Mouse (Mus musculus) heart, embryonic 16.5 days (tissue): ENCODE results near the gene Stk39. TPM values are rescaled to one million over a fixed set of nuclear protein-coding genes. Genes with fewer than 3 reads are reported as not detected.
A peak's percentile ranks its signal among the peaks of the same experiment; 100 is the strongest.

Experiments
- ATAC-seq: fragments of 200-750 bp; cut with Nextera tagmentation; replicated peaks from 2 replicates; pipeline ENCODE4 v1.8.0; 2017; ENCODE audit warnings: moderate number of reproducible peaks; ENCODE audit not compliant: insufficient read depth, low FRiP score; ENCODE audit errors: extremely low read depth
- H3K27ac ChIP-seq: fragments of 300-500 bp; sonication (generic); 2 replicates; pipeline ENCODE4 v1.5.1; 2014; ENCODE audit warnings: mild to moderate bottlenecking, low read length, control low read depth, moderate library complexity
- H3K27me3 ChIP-seq: fragments of 300-500 bp; sonication (generic); 2 replicates; pipeline ENCODE4 v1.6.1; 2014; ENCODE audit warnings: low read length, mixed read lengths; ENCODE audit not compliant: control insufficient read depth, insufficient read depth
- H3K36me3 ChIP-seq: fragments of 300-500 bp; sonication (generic); 2 replicates; pipeline ENCODE4 v1.6.1; 2014; ENCODE audit not compliant: control insufficient read depth, insufficient read depth
- H3K4me1 ChIP-seq: fragments of 300-500 bp; sonication (generic); 2 replicates; pipeline ENCODE4 v1.6.1; 2014; ENCODE audit warnings: low read length, mixed read lengths; ENCODE audit not compliant: control insufficient read depth, insufficient read depth
- H3K4me2 ChIP-seq: fragments of 300-500 bp; sonication (generic); 2 replicates; pipeline ENCODE4 v1.6.1; 2014; ENCODE audit warnings: low read depth, mild to moderate bottlenecking, control low read depth, low read length
- H3K4me3 ChIP-seq: fragments of 300-500 bp; sonication (generic); 2 replicates; pipeline ENCODE4 v1.5.1; 2014; ENCODE audit warnings: mild to moderate bottlenecking, control low read depth, low read length
- H3K9ac ChIP-seq: fragments of 300-500 bp; sonication (generic); 2 replicates; pipeline ENCODE4 v1.6.1; 2014; ENCODE audit warnings: low read length, control low read depth
- H3K9me3 ChIP-seq: fragments of 300-500 bp; sonication (generic); replicated peaks from 2 replicates; pipeline ENCODE4 v1.6.1; 2016; ENCODE audit warnings: low read length; ENCODE audit not compliant: control insufficient read depth
- WGBS: fragments of 180-500 bp; shearing (Covaris S2); extraction: QIAGEN DNeasy Blood & Tissue Kit; methylation state at CpG from one replicate; pipeline ENCODE4 v1.1.7; 2014; 5-methylcytosine and 5-hydroxymethylcytosine counted together
- polyA plus RNA-seq: library from polyadenylated mRNA; unstranded; fragments of >200 nt; fragmentation: Nextera tagmentation; extraction: Ambion mirVana; gene quantifications from 2 replicates; pipeline ENCODE4 v1.2.1, GENCODE M21; 2015

Gene Stk39
- polyA plus RNA-seq, 1 experiment from 2014 or later: 61.8 TPM

GRCm38 (mm10) chr2:68364181-68364900 is 107.7 kb downstream of the Stk39 start:
- no peaks in the 10 kb centered on the region for H3K9me3 ChIP-seq
- peaks cover 42% of the 10 kb centered on the region for H3K4me1 ChIP-seq
- peaks cover 6% of the 10 kb centered on the region for H3K36me3 ChIP-seq
- no peaks in the 10 kb centered on the region for H3K27me3 ChIP-seq
- H3K9ac ChIP-seq: no peak overlapping the region
- H3K4me2 ChIP-seq: no peak overlapping the region
- H3K27ac ChIP-seq: peak overlapping the region; percentile 23; the same call in 1 of the 2 replicates
- 26% methylated on average over 12 of the region's 12 CpGs for WGBS
- no peak overlapping the region for H3K4me3 ChIP-seq
- peak; percentile 33 for ATAC-seq

GRCm38 (mm10) chr2:68363159-68363558 is 108.9 kb downstream of the Stk39 start:
- peaks cover 45% of the 10 kb centered on the region for H3K4me1 ChIP-seq
- 68% methylated on average over 4 of the region's 4 CpGs for WGBS
- no peak overlapping the region; the same call in 1 of the 2 replicates for H3K9ac ChIP-seq
- no peak overlapping the region for H3K4me2 ChIP-seq
- H3K27me3 ChIP-seq: no peaks in the 10 kb centered on the region
- H3K9me3 ChIP-seq: no peaks in the 10 kb centered on the region
- no peak overlapping the region for H3K27ac ChIP-seq
- no peak overlapping the region for H3K4me3 ChIP-seq
- peaks cover 15% of the 10 kb centered on the region for H3K36me3 ChIP-seq
- ATAC-seq: no peak

- no peak for ATAC-seq
- no peaks in the 10 kb centered on the region for H3K27me3 ChIP-seq
- peak overlapping the region; percentile 55 for H3K27ac ChIP-seq
- H3K4me2 ChIP-seq: no peak overlapping the region
- peaks cover 34% of the 10 kb centered on the region for H3K4me1 ChIP-seq
- H3K9ac ChIP-seq: peak overlapping the region; percentile 27; the same call in 1 of the 2 replicates
- no peaks in the 10 kb centered on the region for H3K9me3 ChIP-seq
- WGBS: 40% methylated on average over 5 of the region's 5 CpGs
- peaks cover 21% of the 10 kb centered on the region for H3K36me3 ChIP-seq
- H3K4me3 ChIP-seq: no peak overlapping the region
These were observed 110.4 kb downstream of the Stk39 start for GRCm38 (mm10) chr2:68361701-68362100.

- Histone ChIP-seq H3K4me3 (no peak overlapping the region), H3K9me3 (no peaks in the 10 kb centered on the region), H3K27me3 (no peaks in the 10 kb centered on the region), H3K27ac (no peak overlapping the region), H3K4me1 (no peaks in the 10 kb centered on the region), H3K9ac (no peak overlapping the region), H3K4me2 (no peak overlapping the region), H3K36me3 (peaks cover 11% of the 10 kb centered on the region)
- WGBS: 12% methylated on average over 6 of the region's 6 CpGs
- ATAC-seq: 0 out of 2 replicates have a peak, but pooled peaks have one; percentile 15
These were observed 121.4 kb downstream of the Stk39 start for GRCm38 (mm10) chr2:68350621-68351020.

- Histone ChIP-seq H3K36me3 (peaks cover 16% of the 10 kb centered on the region), H3K4me3 (no peak overlapping the region), H3K4me1 (no peaks in the 10 kb centered on the region), H3K4me2 (no peak overlapping the region), H3K27me3 (no peaks in the 10 kb centered on the region), H3K9me3 (no peaks in the 10 kb centered on the region), H3K9ac (no peak overlapping the region), H3K27ac (no peak overlapping the region)
- ATAC-seq: no peak
- WGBS: 57% methylated on average over 24 of the region's 24 CpGs
These were observed 122.3 kb downstream of the Stk39 start for GRCm38 (mm10) chr2:68349593-68350383.

GRCm38 (mm10) chr2:68348966-68349365 is 123.1 kb downstream of the Stk39 start:
- Histone ChIP-seq H3K36me3 (peaks cover 18% of the 10 kb centered on the region), H3K27me3 (no peaks in the 10 kb centered on the region), H3K9ac (no peak overlapping the region), H3K9me3 (no peaks in the 10 kb centered on the region), H3K4me3 (no peak overlapping the region), H3K4me2 (no peak overlapping the region), H3K27ac (no peak overlapping the region), H3K4me1 (no peaks in the 10 kb centered on the region)
- WGBS: 77% methylated on average over 12 of the region's 12 CpGs
- ATAC-seq: no peak

GRCm38 (mm10) chr2:68346606-68347237 is 125.3 kb downstream of the Stk39 start:
- peaks cover 29% of the 10 kb centered on the region for H3K36me3 ChIP-seq
- H3K9me3 ChIP-seq: no peaks in the 10 kb centered on the region
- no peak for ATAC-seq
- H3K9ac ChIP-seq: no peak overlapping the region
- peak overlapping the region; percentile 29; the same call in 1 of the 2 replicates for H3K27ac ChIP-seq
- H3K4me2 ChIP-seq: no peak overlapping the region
- no peak overlapping the region for H3K4me3 ChIP-seq
- H3K4me1 ChIP-seq: no peaks in the 10 kb centered on the region
- 61% methylated on average over 8 of the region's 8 CpGs for WGBS
- H3K27me3 ChIP-seq: no peaks in the 10 kb centered on the region

GRCm38 (mm10) chr2:68345269-68345668 is 126.8 kb downstream of the Stk39 start:
- WGBS: 75% methylated on average over 9 of the region's 9 CpGs
- Histone ChIP-seq H3K36me3 (peaks cover 34% of the 10 kb centered on the region), H3K9ac (no peak overlapping the region), H3K9me3 (no peaks in the 10 kb centered on the region), H3K27me3 (no peaks in the 10 kb centered on the region), H3K27ac (no peak overlapping the region), H3K4me3 (no peak overlapping the region), H3K4me2 (no peak overlapping the region), H3K4me1 (no peaks in the 10 kb centered on the region)
- no peak for ATAC-seq
